Mouse (Mus musculus) hindbrain, postnatal 0 days (tissue): Measurements from ENCODE around the gene Nlrp6. TPM values are rescaled to one million over a fixed set of nuclear protein-coding genes. Genes with fewer than 3 reads are reported as not detected.
A peak's percentile ranks its signal among the peaks of the same experiment; 100 is the strongest.

Experiments
- ATAC-seq: fragments of 200-750 bp; cut with Nextera tagmentation; 2 replicates; pipeline ENCODE4 v1.8.0; 2017; ENCODE audit warnings: mild to moderate bottlenecking, moderate TSS enrichment, moderate library complexity
- DNase-seq: peaks from one replicate; pipeline ENCODE4 v3.0.0-alpha.2; 2015; ENCODE audit warnings: low spot score
- H3K27ac ChIP-seq: fragments of 300-500 bp; sonication (generic); 2 replicates; pipeline ENCODE4 v1.5.1; 2014; ENCODE audit warnings: mild to moderate bottlenecking
- H3K27me3 ChIP-seq: fragments of 300-500 bp; sonication (generic); 2 replicates; pipeline ENCODE4 v1.6.1; 2014; ENCODE audit warnings: low read length, mixed read lengths; ENCODE audit not compliant: insufficient read depth
- H3K36me3 ChIP-seq: fragments of 300-500 bp; sonication (generic); 2 replicates; pipeline ENCODE4 v1.6.1; 2014; ENCODE audit warnings: low read length, mixed read lengths; ENCODE audit not compliant: insufficient read depth
- H3K4me1 ChIP-seq: fragments of 300-500 bp; sonication (generic); 2 replicates; pipeline ENCODE4 v1.6.1; 2014; ENCODE audit warnings: antibody characterized with exemption, low read length, mixed read lengths; ENCODE audit not compliant: insufficient read depth
- H3K4me2 ChIP-seq: fragments of 300-500 bp; sonication (generic); 2 replicates; pipeline ENCODE4 v1.6.1; 2014; ENCODE audit warnings: low read depth, mild to moderate bottlenecking, low read length, moderate library complexity, mixed read lengths
- H3K4me3 ChIP-seq: fragments of 300-500 bp; sonication (generic); 2 replicates; pipeline ENCODE4 v1.5.1; 2014; ENCODE audit warnings: low read length
- H3K9ac ChIP-seq: fragments of 300-500 bp; sonication (generic); replicated peaks from 2 replicates; pipeline ENCODE4 v1.6.1; 2014; ENCODE audit warnings: mild to moderate bottlenecking, low read length, moderate library complexity, mixed read lengths
- H3K9me3 ChIP-seq: fragments of 300-500 bp; sonication (generic); 2 replicates; pipeline ENCODE4 v1.6.1; 2016; ENCODE audit warnings: low read length, mixed read lengths
- CTCF ChIP-seq: IDR thresholded peaks from 2 replicates; pipeline ENCODE4 v1.5.1; 2016; ENCODE audit warnings: antibody characterized with exemption, control low read depth, low read depth
- WGBS: fragments of 180-500 bp; shearing (Covaris S2); extraction: QIAGEN DNeasy Blood & Tissue Kit; methylation state at CpG from one replicate; pipeline ENCODE4 v1.1.7; 2014; 5-methylcytosine and 5-hydroxymethylcytosine counted together
- polyA plus RNA-seq: library from polyadenylated mRNA; unstranded; fragments of >200 nt; fragmentation: Nextera tagmentation; extraction: Ambion mirVana; gene quantifications from 2 replicates; pipeline ENCODE4 v1.2.1, GENCODE M21; 2015
- total RNA-seq: library from RNA; depleted of rRNA; stranded (reverse); fragments of >200 nt; gene quantifications from 2 replicates; pipeline ENCODE4 v1.2.3, GENCODE M21; 2014

Gene Nlrp6
- total and polyA plus RNA-seq, 2 experiments from 2014 or later, result 0.61 to 1.1 TPM

DNA sequence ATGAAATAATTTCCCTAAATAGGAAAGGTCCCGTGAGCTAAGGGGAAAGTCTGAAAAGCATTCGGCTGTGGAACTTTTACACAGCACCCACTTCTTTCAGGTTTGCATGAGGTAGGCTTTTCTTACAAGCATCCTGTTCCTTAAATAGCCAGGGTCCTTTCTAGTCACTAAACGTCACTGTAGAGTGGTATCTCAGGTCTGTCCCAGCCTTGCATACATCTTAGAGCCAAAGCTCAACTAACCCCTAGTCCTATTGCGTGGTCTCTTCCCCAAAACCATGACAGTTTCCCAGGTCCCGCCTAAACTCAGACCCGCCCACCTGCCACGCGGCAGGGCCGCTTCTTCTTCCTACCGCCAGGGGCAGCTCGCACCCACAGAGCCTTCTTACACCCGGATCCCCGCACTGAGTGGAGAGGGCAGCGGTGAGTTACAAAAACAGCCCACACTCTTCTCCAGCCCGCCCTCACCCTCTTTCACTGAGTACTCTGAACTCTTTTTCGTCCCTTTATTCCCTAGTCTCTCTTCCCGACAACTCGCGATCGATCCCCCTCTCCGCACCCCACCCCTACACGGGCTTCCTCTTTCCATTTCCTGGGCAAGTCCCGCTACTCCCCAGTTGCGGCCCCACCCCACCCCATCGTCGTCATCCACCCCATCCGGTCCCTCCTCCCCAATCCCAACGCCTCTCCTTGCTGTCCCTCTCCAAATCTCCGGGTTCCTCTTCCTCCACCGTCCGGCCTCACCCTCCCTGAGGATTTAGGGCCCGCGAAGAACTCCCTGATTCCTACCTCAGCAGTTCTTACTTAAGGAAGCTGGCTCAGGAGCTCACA lies 20.7 kb downstream of the Nlrp6 start, which contains the start of gene Pgghg:
Pgghg (plus strand) TSS at position 170 of the 830 bp plus-strand sequence.
- Histone ChIP-seq H3K9me3 (no peaks in the 10 kb centered on the region), H3K4me2 (peak within 1 kb of the TSS; percentile 48), H3K27ac (peak within 1 kb of the TSS; percentile 59), H3K9ac (peak within 1 kb of the TSS; percentile 44), H3K4me3 (peak within 1 kb of the TSS; percentile 29), H3K36me3 (no peaks in the 10 kb centered on the region), H3K27me3 (no peaks in the 10 kb centered on the region), H3K4me1 (0 out of 2 replicates have a peak, but pooled peaks cover 5% of the 10 kb centered on the region)
- DNase-seq, result peak; percentile 81
- TF ChIP-seq CTCF, result peak; percentile 92
- WGBS, result 3% methylated on average over 33 of the region's 33 CpGs
- ATAC-seq, result peak; percentile 93

GRCm38 (mm10) chr7:140942341-140942740 lies 21.6 kb downstream of the Nlrp6 start:
- peak overlapping the region; percentile 59; the same call in 1 of the 2 replicates for H3K27ac ChIP-seq
- DNase-seq (no peak), ATAC-seq (no peak)
- peak overlapping the region; percentile 48 for H3K4me2 ChIP-seq
- 53% methylated on average over 9 of the region's 9 CpGs for WGBS
- peak overlapping the region; percentile 44; the same call in 1 of the 2 replicates for H3K9ac ChIP-seq
- H3K9me3 ChIP-seq, result no peaks in the 10 kb centered on the region
- no peak for TF ChIP-seq CTCF
- 0 out of 2 replicates have a peak, but pooled peaks cover 5% of the 10 kb centered on the region for H3K4me1 ChIP-seq
- H3K27me3 ChIP-seq, result no peaks in the 10 kb centered on the region
- H3K4me3 ChIP-seq, result peak overlapping the region; percentile 29
- no peaks in the 10 kb centered on the region for H3K36me3 ChIP-seq

GRCm38 (mm10) chr7:140942811-140943210 lies 22.1 kb downstream of the Nlrp6 start:
- 91% methylated on average over 10 of the region's 10 CpGs for WGBS

DNA sequence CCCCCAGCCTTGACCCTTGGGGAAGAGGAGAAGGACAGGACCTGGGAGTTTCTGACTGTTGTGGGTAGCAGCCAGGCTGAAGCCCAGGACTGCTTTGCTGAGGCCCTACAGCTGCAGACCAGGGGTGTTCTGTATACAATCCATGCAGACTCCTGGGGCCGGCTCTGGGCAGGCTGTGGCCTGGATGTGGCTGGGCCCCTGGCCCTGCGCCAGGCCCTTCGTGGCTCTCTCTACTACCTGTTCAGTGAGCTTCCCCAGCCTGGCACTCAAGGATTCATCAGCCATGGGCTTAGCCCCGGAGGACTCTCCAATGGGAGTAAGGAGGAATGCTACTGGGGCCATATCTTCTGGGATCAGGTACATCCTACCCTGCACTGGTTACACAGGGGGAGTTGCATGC lies 22.7 kb downstream of the Nlrp6 start:
- Histone ChIP-seq H3K4me3 (no peak overlapping the region), H3K4me2 (no peak overlapping the region), H3K27me3 (no peaks in the 10 kb centered on the region), H3K9me3 (no peaks in the 10 kb centered on the region), H3K4me1 (0 out of 2 replicates have a peak, but pooled peaks cover 5% of the 10 kb centered on the region), H3K27ac (no peak overlapping the region), H3K9ac (no peak overlapping the region), H3K36me3 (no peaks in the 10 kb centered on the region)
- DNase-seq, result no peak
- WGBS, result 86% methylated on average over 4 of the region's 4 CpGs
- TF ChIP-seq CTCF, result no peak
- no peak for ATAC-seq

More at GRCm38 (mm10) chr7:140942811-140943210, 22.1 kb downstream of the Nlrp6 start:
- no peaks in the 10 kb centered on the region for H3K9me3 ChIP-seq
- ATAC-seq, result no peak
- DNase-seq, result no peak
- H3K4me1 ChIP-seq, result 0 out of 2 replicates have a peak, but pooled peaks cover 5% of the 10 kb centered on the region
- no peak overlapping the region for H3K27ac ChIP-seq
- H3K27me3 ChIP-seq, result no peaks in the 10 kb centered on the region
- no peak for TF ChIP-seq CTCF
- H3K9ac ChIP-seq, result no peak overlapping the region
- no peaks in the 10 kb centered on the region for H3K36me3 ChIP-seq
- no peak overlapping the region for H3K4me3 ChIP-seq
- H3K4me2 ChIP-seq, result no peak overlapping the region

DNA sequence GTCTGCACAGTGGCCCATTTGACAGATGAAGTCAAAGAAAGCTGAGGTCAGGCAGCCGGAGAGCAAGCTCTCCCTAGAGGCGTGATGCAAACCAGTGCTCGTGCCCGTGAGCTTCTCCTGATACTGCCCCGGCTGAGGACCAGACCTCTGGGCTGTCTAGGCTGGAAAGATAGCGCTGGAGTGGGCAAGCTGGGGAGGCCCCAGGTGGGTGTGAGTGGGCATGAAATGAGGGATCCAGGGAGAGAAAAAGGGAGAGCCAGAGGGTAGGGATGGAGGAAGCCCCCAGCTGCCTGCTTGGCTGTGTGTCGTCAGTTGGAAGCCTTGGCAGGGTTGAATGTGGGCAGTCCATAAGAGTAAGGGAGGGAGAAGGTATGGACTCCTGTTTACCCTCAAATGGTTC lies 23.5 kb downstream of the Nlrp6 start:
- H3K4me3 ChIP-seq, result no peak overlapping the region
- no peaks in the 10 kb centered on the region for H3K9me3 ChIP-seq
- DNase-seq (no peak), ATAC-seq (no peak)
- H3K27ac ChIP-seq, result no peak overlapping the region
- no peaks in the 10 kb centered on the region for H3K27me3 ChIP-seq
- no peaks in the 10 kb centered on the region for H3K36me3 ChIP-seq
- no peak for TF ChIP-seq CTCF
- no peak overlapping the region for H3K4me2 ChIP-seq
- 89% methylated on average over 7 of the region's 7 CpGs for WGBS
- no peak overlapping the region for H3K9ac ChIP-seq
- 0 out of 2 replicates have a peak, but pooled peaks cover 5% of the 10 kb centered on the region for H3K4me1 ChIP-seq

DNA sequence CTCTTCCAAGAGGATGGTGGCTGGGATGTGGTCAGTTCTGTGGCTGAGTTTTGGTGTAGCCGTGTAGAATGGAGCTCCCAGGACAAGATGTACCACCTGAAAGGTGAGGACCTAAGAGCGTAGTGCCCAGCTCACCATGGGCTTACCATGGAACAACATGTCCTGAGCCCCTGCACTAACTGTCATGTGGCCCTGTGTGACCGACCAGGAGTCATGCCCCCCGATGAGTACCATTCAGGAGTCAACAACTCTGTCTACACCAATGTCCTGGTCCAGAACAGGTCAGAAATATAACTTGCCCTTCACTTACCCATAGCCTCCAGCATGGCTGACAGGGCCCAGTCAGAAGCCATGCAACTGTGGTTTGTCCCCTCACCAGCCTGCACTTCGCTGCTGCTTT lies 24.5 kb downstream of the Nlrp6 start:
- H3K9me3 ChIP-seq, result no peaks in the 10 kb centered on the region
- no peaks in the 10 kb centered on the region for H3K27me3 ChIP-seq
- no peak overlapping the region for H3K4me3 ChIP-seq
- ATAC-seq (no peak), DNase-seq (no peak)
- no peak overlapping the region for H3K9ac ChIP-seq
- no peak for TF ChIP-seq CTCF
- 0 out of 2 replicates have a peak, but pooled peaks cover 5% of the 10 kb centered on the region for H3K4me1 ChIP-seq
- WGBS, result 92% methylated on average over 5 of the region's 5 CpGs
- no peaks in the 10 kb centered on the region for H3K36me3 ChIP-seq
- H3K4me2 ChIP-seq, result no peak overlapping the region
- H3K27ac ChIP-seq, result no peak overlapping the region
